Mouse (Mus musculus) intestine, embryonic 16.5 days (tissue): Measurements from ENCODE around the gene Hist1h4f. TPM values are rescaled to one million over a fixed set of nuclear protein-coding genes. Genes with fewer than 3 reads are reported as not detected.
"Not testable (repeated sequence)": the region's sequence is repeated elsewhere in the genome, so short reads cannot be mapped to it uniquely, and the experiment has no call there.

Source experiments
- ATAC-seq: fragments of 200-750 bp; cut with Nextera tagmentation; 2 replicates; pipeline ENCODE4 v1.8.0; 2017; ENCODE audit warnings: moderate TSS enrichment, moderate library complexity
- H3K27ac ChIP-seq: fragments of 300-500 bp; sonication (generic); 2 replicates; pipeline ENCODE4 v1.5.1; 2014; ENCODE audit warnings: mild to moderate bottlenecking, low read length
- H3K27me3 ChIP-seq: fragments of 300-500 bp; sonication (generic); replicated peaks from 2 replicates; pipeline ENCODE4 v1.6.1; 2014; ENCODE audit warnings: low read length, control low read depth, mixed read lengths; ENCODE audit not compliant: control insufficient read depth, insufficient read depth
- H3K36me3 ChIP-seq: fragments of 300-500 bp; sonication (generic); 2 replicates; pipeline ENCODE4 v1.6.1; 2014; ENCODE audit warnings: low read length, control low read depth; ENCODE audit not compliant: control insufficient read depth, insufficient read depth
- H3K4me1 ChIP-seq: fragments of 300-500 bp; sonication (generic); 2 replicates; pipeline ENCODE4 v1.6.1; 2014; ENCODE audit warnings: low read length, control low read depth, mixed read lengths; ENCODE audit not compliant: control insufficient read depth, insufficient read depth
- H3K4me2 ChIP-seq: fragments of 300-500 bp; sonication (generic); 2 replicates; pipeline ENCODE4 v1.6.1; 2014; ENCODE audit warnings: low read depth, low read length, control low read depth
- H3K4me3 ChIP-seq: fragments of 300-500 bp; sonication (generic); 2 replicates; pipeline ENCODE4 v1.5.1; 2014; ENCODE audit warnings: mild to moderate bottlenecking, low read length
- H3K9ac ChIP-seq: fragments of 300-500 bp; sonication (generic); 2 replicates; pipeline ENCODE4 v1.6.1; 2014; ENCODE audit warnings: low read depth, low read length
- H3K9me3 ChIP-seq: fragments of 300-500 bp; sonication (generic); 2 replicates; pipeline ENCODE4 v1.6.1; 2016; ENCODE audit warnings: low read length, control low read depth; ENCODE audit not compliant: control insufficient read depth
- WGBS: fragments of 180-500 bp; shearing (Covaris S2); extraction: QIAGEN DNeasy Blood & Tissue Kit; methylation state at CpG from one replicate; pipeline ENCODE4 v1.1.7; 2014; 5-methylcytosine and 5-hydroxymethylcytosine counted together
- polyA plus RNA-seq: library from polyadenylated mRNA; unstranded; fragments of >200 nt; fragmentation: Nextera tagmentation; extraction: Ambion mirVana; gene quantifications from 2 replicates; pipeline ENCODE4 v1.2.1, GENCODE M21; 2015

Gene Hist1h4f
- polyA plus RNA-seq, 1 experiment from 2014 or later: 0.68 TPM

DNA sequence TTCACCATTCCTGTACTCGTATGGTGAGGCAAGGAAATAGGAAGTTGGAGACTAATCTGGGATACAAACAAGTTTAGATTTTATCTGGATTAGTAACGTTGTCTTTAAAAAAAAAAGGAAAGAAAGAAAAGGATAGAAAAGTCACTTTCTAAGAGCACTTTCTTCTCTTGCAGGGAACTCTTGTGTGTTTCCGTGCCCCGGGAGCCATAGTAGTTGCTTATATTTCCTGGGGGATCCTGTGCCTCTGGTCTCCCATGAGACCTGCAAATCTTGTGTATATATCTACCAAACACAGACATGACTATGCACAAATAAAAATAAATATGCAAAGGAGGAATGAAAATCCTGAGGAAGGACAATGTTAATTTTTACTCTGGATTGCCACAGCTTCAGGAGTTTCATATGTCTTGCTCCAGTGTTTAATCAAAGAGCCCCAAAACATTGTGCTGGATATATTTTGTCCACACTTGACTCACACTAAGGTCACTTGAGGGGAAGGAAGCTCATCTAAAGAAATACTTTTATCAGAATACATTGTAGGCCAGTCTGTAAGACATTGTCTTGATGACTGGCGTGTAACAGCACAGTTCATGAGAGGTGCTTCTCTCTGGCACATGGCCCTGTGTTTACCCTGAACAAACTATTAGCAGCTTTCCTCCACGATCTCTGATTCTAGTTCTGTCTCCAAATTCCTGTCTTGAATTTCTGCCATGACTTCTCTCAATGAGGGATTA lies 25.6 kb upstream of the Hist1h4f start:
- Histone ChIP-seq H3K9ac (peak overlapping the region; percentile 71), H3K27me3 (no peaks in the 10 kb centered on the region), H3K4me3 (peak overlapping the region; percentile 52), H3K27ac (peak overlapping the region; percentile 81), H3K4me1 (peaks cover 10% of the 10 kb centered on the region; the same call in 1 of the 2 replicates), H3K9me3 (no peaks in the 10 kb centered on the region), H3K36me3 (no peaks in the 10 kb centered on the region), H3K4me2 (peak overlapping the region; percentile 70)
- ATAC-seq: no peak
- 38% methylated on average over 6 of the region's 6 CpGs for WGBS

DNA sequence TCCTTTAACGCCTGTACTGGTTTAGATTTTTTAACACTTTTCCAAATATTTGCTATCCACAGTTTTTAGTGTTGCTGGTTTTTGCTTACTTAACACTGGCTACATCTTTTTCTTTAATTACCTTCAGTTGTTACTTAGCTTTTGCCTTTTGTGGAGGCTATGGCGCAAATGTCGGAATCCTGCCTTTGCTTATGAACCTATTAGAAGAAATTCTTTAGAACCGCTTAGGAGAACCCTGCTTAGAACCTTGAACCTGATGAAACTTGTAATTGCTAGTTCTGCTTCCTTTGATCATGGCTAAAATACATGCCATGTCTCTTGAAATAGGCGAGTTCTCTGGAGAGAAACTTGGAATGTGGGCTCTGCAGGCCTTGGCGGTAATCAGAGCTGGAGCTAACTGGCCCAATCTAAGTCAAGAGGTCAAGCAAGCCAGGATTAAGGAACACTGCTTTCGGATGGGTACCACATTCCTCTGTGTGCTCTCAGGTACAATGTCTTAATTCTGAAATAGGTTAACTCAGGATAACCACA lies 25.0 kb upstream of the Hist1h4f start:
- WGBS: 9% methylated on average over 7 of the region's 7 CpGs
- Histone ChIP-seq H3K9ac (peak overlapping the region; percentile 71), H3K36me3 (no peaks in the 10 kb centered on the region), H3K27me3 (no peaks in the 10 kb centered on the region), H3K4me2 (peak overlapping the region; percentile 70), H3K4me3 (peak overlapping the region; percentile 52), H3K27ac (peak overlapping the region; percentile 81), H3K4me1 (peaks cover 9% of the 10 kb centered on the region; the same call in 1 of the 2 replicates), H3K9me3 (no peaks in the 10 kb centered on the region)
- ATAC-seq: no peak

DNA sequence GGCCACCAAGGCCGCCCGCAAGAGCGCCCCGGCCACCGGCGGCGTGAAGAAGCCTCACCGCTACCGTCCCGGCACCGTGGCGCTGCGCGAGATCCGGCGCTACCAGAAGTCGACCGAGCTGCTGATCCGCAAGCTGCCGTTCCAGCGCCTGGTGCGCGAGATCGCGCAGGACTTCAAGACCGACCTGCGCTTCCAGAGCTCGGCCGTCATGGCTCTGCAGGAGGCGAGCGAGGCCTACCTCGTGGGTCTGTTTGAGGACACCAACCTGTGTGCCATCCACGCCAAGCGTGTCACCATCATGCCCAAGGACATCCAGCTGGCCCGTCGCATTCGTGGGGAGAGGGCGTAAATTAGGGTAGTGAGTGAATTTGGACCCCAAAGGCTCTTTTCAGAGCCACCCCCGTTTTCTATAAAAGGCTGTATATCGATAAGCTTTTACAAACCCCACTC lies 24.4 kb upstream of the Hist1h4f start:
- H3K9ac ChIP-seq: peak overlapping the region; percentile 71
- not testable (repeated sequence) for H3K36me3 ChIP-seq, H3K9me3 ChIP-seq, H3K27me3 ChIP-seq, ATAC-seq, H3K4me1 ChIP-seq
- peak overlapping the region; percentile 70 for H3K4me2 ChIP-seq
- peak overlapping the region; percentile 52 for H3K4me3 ChIP-seq
- 0% methylated on average over 9 of the region's 40 CpGs for WGBS
- H3K27ac ChIP-seq: peak overlapping the region; percentile 81

DNA sequence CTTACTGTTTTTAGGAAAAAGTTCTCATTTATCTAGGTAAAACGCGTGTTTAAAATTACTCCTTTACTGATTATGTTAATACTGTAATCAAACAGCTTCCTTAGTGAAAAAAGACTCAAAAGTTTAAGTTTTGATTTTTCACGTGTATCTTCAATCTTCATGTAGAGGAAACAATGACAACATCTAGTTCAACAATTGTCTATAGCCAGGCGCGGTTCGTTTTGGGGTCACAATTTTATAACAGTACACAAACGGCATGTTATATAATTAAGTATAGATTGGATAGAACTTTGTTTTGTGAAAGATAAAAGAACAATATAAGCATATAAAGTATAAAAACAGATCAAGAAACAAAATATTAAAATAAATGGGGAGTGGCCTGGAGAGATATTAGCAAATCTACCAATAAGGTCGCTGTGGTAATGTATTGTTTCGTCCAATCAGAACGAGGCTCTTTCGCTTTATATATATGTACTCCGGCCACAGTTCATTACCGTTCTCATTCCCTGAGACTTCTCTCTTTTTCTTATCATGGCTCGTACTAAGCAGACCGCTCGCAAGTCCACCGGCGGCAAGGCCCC lies 23.9 kb upstream of the Hist1h4f start, which contains the start of gene Hist1h3d:
Gene Hist1h3d, plus strand, starts transcription at position 493 of the 581 bp plus-strand sequence.
- Histone ChIP-seq H3K9ac (peak within 1 kb of the TSS; percentile 71), H3K27ac (peak within 1 kb of the TSS; percentile 81), H3K27me3 (no peaks in the 10 kb centered on the region), H3K4me3 (peak within 1 kb of the TSS; percentile 52), H3K4me1 (peaks cover 8% of the 10 kb centered on the region; the same call in 1 of the 2 replicates), H3K9me3 (no peaks in the 10 kb centered on the region), H3K4me2 (peak within 1 kb of the TSS; percentile 70), H3K36me3 (no peaks in the 10 kb centered on the region)
- WGBS: under 1% methylated on average over 18 of the region's 18 CpGs
- peak; percentile 61 for ATAC-seq

DNA sequence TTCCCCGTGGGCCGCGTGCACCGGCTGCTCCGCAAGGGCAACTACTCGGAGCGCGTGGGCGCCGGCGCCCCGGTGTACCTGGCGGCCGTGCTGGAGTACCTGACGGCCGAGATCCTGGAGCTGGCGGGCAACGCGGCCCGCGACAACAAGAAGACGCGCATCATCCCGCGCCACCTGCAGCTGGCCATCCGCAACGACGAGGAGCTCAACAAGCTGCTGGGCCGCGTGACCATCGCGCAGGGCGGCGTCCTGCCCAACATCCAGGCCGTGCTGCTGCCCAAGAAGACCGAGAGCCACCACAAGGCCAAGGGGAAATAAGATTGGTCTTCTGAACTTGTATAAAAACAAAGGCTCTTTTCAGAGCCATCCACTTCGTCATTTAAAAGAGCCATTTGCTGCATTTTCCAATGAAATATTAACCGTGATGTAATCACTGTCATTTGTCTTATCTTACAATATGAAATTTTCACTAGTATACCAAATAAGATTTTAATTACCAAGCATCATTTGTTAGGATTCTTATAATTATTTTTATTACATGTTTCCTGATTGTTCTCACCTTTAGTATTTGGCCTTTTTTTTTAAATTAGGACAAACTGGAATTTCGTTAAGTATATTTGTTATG lies 23.2 kb upstream of the Hist1h4f start:
- H3K9ac ChIP-seq: peak overlapping the region; percentile 60
- ATAC-seq, H3K27me3 ChIP-seq, H3K9me3 ChIP-seq, H3K36me3 ChIP-seq: not testable (repeated sequence)
- H3K4me2 ChIP-seq: peak overlapping the region; percentile 46
- 3% methylated on average over 7 of the region's 39 CpGs for WGBS
- peak overlapping the region; percentile 93 for H3K27ac ChIP-seq
- H3K4me1 ChIP-seq: peaks cover 12% of the 10 kb centered on the region; the same call in 1 of the 2 replicates
- peak overlapping the region; percentile 36 for H3K4me3 ChIP-seq

DNA sequence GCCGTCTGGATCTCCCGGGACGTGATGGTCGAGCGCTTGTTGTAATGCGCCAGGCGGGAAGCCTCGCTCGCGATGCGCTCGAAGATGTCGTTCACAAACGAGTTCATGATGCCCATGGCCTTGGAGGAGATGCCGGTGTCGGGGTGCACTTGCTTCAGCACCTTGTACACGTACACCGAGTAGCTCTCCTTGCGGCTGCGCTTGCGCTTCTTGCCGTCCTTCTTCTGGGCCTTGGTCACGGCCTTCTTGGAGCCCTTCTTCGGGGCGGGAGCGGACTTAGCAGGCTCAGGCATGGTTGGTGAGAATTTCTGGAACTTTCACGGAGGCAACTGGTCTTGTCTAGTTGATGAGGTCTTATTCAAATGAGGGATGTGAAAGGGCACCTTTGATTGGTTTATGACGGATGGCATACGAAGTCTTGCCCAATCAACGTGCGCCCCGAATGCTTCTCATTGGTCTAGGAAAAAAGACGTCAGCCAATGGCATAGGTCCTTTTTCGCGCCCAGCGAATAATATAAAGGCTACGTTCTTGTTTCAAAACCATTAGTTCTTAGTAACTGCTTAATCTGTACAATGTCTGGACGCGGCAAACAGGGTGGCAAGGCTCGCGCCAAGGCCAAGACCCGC lies 22.6 kb upstream of the Hist1h4f start, which contains the start of the genes Hist1h2bf and Hist1h2ad:
Gene Hist1h2bf, minus strand, starts transcription at position 299 of the 627 bp plus-strand sequence.
Gene Hist1h2ad, plus strand, starts transcription at position 484 of the 627 bp plus-strand sequence.
- Histone ChIP-seq H3K9ac (peak within 1 kb of the TSS; percentile 70), H3K4me3 (peak within 1 kb of the TSS; percentile 51), H3K4me2 (peak within 1 kb of the TSS; percentile 68), H3K4me1 (peaks cover 12% of the 10 kb centered on the region; the same call in 1 of the 2 replicates), H3K27ac (peak within 1 kb of the TSS; percentile 93)
- ATAC-seq: peak; percentile 87
- not testable (repeated sequence) for H3K36me3 ChIP-seq, H3K9me3 ChIP-seq, H3K27me3 ChIP-seq
- WGBS: under 1% methylated on average over 32 of the region's 42 CpGs

- not testable (repeated sequence) for H3K27me3 ChIP-seq, H3K36me3 ChIP-seq, ATAC-seq, H3K9me3 ChIP-seq
- Histone ChIP-seq H3K27ac (peak overlapping the region; percentile 93), H3K9ac (peak overlapping the region; percentile 70), H3K4me2 (peak overlapping the region; percentile 68), H3K4me3 (peak overlapping the region; percentile 51), H3K4me1 (peaks cover 12% of the 10 kb centered on the region; the same call in 1 of the 2 replicates)
- WGBS: 9% methylated on average over 17 of the region's 20 CpGs
Observed at GRCm38 (mm10) chr13:23573034-23573897, 21.8 kb upstream of the Hist1h4f start.
